Mouse (Mus musculus) lung, embryonic 16.5 days (tissue): Measurements from ENCODE around the gene En2. TPM values are rescaled to one million over a fixed set of nuclear protein-coding genes. Genes with fewer than 3 reads are reported as not detected.
A peak's percentile ranks its signal among the peaks of the same experiment; 100 is the strongest.

Source experiments
- ATAC-seq: fragments of 200-750 bp; cut with Nextera tagmentation; 2 replicates; pipeline ENCODE4 v1.8.0; 2017; ENCODE audit warnings: low read depth, mild to moderate bottlenecking, moderate library complexity
- H3K27ac ChIP-seq: fragments of 300-500 bp; sonication (generic); 2 replicates; pipeline ENCODE4 v1.5.1; 2014; ENCODE audit warnings: mild to moderate bottlenecking, control low read depth, low read length
- H3K27me3 ChIP-seq: fragments of 300-500 bp; sonication (generic); 2 replicates; pipeline ENCODE4 v1.6.1; 2014; ENCODE audit warnings: low read depth, low read length, mixed read lengths; ENCODE audit not compliant: control insufficient read depth, insufficient read depth
- H3K36me3 ChIP-seq: fragments of 300-500 bp; sonication (generic); 2 replicates; pipeline ENCODE4 v1.6.1; 2014; ENCODE audit warnings: low read length; ENCODE audit not compliant: control insufficient read depth, insufficient read depth
- H3K4me1 ChIP-seq: fragments of 300-500 bp; sonication (generic); replicated peaks from 2 replicates; pipeline ENCODE4 v1.6.1; 2014; ENCODE audit warnings: low read length, mixed read lengths; ENCODE audit not compliant: control insufficient read depth, insufficient read depth
- H3K4me2 ChIP-seq: fragments of 300-500 bp; sonication (generic); 2 replicates; pipeline ENCODE4 v1.6.1; 2014; ENCODE audit warnings: low read depth, low read length, control low read depth
- H3K4me3 ChIP-seq: fragments of 300-500 bp; sonication (generic); 2 replicates; pipeline ENCODE4 v1.5.1; 2014; ENCODE audit warnings: mild to moderate bottlenecking, low read length, control low read depth
- H3K9ac ChIP-seq: fragments of 300-500 bp; sonication (generic); 2 replicates; pipeline ENCODE4 v1.6.1; 2014; ENCODE audit warnings: low read length, control low read depth
- H3K9me3 ChIP-seq: fragments of 300-500 bp; sonication (generic); 2 replicates; pipeline ENCODE4 v1.6.1; 2016; ENCODE audit warnings: low read length; ENCODE audit not compliant: control insufficient read depth
- WGBS: fragments of 180-500 bp; shearing (Covaris S2); extraction: QIAGEN DNeasy Blood & Tissue Kit; methylation state at CpG from one replicate; pipeline ENCODE4 v1.1.7; 2014; 5-methylcytosine and 5-hydroxymethylcytosine counted together
- polyA plus RNA-seq: library from polyadenylated mRNA; unstranded; fragments of >200 nt; fragmentation: Nextera tagmentation; extraction: Ambion mirVana; gene quantifications from 2 replicates; pipeline ENCODE4 v1.2.1, GENCODE M21; 2015

Gene En2
- polyA plus RNA-seq = not detected in 2 replicates

DNA sequence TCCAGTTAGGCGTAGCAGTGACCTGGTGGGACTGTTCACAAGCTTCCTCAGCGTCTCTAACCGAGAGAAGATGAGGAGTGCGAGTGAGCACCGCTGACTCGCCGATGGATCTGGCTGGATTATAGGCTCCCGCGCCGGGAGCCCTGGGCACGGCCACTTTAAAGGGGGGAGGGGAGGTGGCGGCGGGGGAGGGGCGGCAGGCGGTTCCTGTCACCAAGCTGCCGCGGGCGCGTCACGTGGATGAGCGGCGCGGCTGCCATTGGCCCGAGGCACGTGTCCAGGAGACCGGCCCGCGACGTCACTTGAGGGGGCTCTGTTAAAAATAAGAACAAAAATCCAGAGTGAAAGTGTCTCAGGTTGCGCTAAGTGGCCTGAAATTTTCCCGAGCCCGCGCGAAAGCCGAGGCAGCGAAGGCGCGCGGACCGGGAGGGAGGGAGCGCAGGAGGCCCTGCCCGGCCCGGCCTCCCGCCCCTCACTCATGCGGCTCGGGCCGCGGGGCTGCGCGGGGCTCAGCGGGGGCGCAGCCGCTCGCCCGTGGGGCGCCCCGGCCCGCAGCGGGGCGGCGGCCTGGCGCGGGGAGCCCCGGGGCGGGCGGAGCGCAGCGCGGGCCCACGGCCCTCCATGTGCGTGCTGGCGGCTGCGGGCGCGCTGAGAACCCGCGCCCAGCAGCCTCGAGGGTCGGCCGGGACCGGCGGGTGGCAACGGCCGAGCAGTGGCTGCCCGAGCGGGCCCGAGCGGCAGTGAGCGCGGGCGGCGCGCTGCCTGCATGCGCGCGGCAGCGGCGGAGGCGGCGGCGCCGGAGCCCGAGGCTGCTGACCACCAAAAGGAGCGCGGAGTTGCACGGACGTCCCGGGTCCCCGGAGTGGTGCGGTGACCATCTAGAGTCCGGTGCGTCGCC, at the start of gene En2:
En2 (plus strand) TSS at position 337 of the 898 bp plus-strand sequence.
- H3K4me3 ChIP-seq = peak within 1 kb of the TSS; percentile 56
- peak within 1 kb of the TSS; percentile 24; the same call in 1 of the 2 replicates for H3K9ac ChIP-seq
- peaks cover 21% of the 10 kb centered on the region for H3K4me1 ChIP-seq
- H3K9me3 ChIP-seq = no peaks in the 10 kb centered on the region
- H3K4me2 ChIP-seq = peak within 1 kb of the TSS; percentile 98
- under 1% methylated on average over 76 of the region's 113 CpGs for WGBS
- H3K27ac ChIP-seq = no peak within 1 kb of the TSS
- ATAC-seq = peak; percentile 79
- H3K36me3 ChIP-seq = no peaks in the 10 kb centered on the region
- peaks cover 93% of the 10 kb centered on the region for H3K27me3 ChIP-seq

DNA sequence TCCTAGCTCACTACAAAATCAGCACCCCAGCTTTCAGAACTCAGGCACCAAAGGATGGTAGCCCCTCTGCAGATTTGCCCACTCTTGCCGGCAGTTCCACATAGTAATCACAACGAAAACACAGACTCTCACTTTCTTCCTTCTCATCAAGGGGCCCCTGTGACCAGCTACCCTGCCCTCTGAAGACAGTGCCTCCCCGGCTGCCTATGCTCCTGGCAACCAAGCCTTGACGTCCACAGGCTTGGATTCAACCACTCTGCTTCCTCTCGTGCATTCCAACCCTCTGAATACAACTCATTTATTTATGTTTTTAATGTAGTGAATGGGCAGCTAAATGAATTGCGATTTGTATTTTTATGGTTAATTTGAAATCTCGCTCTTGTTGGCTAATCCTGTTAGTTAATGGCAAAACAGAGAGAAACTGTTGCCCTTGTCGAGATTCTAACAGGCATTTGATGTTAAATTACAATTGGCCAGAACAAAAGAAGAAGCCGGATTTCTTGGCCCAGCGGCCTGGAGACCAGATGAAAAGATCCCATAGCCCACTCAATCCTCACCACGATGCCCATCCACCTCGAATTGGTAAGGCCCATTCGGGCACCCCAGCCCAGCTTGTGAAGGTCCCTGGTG, 48.1 kb upstream of the En2 start:
- Histone ChIP-seq H3K36me3 (no peaks in the 10 kb centered on the region), H3K27me3 (peaks cover 53% of the 10 kb centered on the region), H3K4me2 (no peak overlapping the region), H3K9ac (no peak overlapping the region), H3K27ac (no peak overlapping the region), H3K9me3 (no peaks in the 10 kb centered on the region), H3K4me1 (peaks cover 5% of the 10 kb centered on the region; the same call in 1 of the 2 replicates), H3K4me3 (no peak overlapping the region)
- ATAC-seq = no peak
- WGBS = 10% methylated on average over 13 of the region's 13 CpGs

DNA sequence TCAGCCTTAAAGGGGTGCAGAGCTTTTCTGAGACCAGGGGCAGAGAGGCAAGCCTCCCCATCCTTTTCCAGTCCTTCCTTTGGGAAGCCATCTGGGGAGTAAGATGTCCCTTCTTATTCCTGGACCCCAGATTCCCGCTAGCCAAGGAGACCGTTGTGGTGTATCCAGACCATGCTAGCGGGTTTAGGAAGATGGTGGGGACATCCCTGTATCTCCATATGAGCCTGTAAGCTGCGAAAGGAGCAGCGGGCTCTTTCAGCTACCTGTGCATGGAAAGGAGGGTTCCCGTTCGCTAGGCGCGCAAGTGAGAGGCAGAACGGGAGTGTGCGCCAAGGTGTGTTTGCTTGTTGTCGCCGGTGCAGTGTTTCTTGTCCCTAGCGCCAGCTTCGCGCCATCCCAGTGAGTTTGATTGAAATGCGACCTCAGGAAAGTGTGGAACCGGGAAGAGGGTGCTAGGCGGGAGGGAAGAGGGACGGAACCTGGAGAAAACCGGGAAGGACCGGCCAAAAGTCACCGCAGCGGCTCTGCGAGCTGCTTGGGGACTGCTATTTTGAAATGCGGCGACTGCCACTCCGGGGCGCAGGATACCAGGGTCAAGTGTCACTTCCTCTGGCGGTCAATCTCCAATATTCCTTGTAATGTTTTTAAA, 47.5 kb upstream of the En2 start:
- H3K9me3 ChIP-seq = no peaks in the 10 kb centered on the region
- H3K9ac ChIP-seq = peak overlapping the region; percentile 19; the same call in 1 of the 2 replicates
- H3K27ac ChIP-seq = no peak overlapping the region
- peaks cover 5% of the 10 kb centered on the region; the same call in 1 of the 2 replicates for H3K4me1 ChIP-seq
- 0 out of 2 replicates have a peak, but pooled peaks have one; percentile 23 for ATAC-seq
- peak overlapping the region; percentile 40 for H3K4me3 ChIP-seq
- WGBS = under 1% methylated on average over 30 of the region's 30 CpGs
- peaks cover 59% of the 10 kb centered on the region for H3K27me3 ChIP-seq
- peak overlapping the region; percentile 59 for H3K4me2 ChIP-seq
- no peaks in the 10 kb centered on the region for H3K36me3 ChIP-seq

- no peak for ATAC-seq
- H3K27me3 ChIP-seq = peaks cover 64% of the 10 kb centered on the region
- WGBS = under 1% methylated on average over 19 of the region's 19 CpGs
Observed at GRCm38 (mm10) chr5:28118531-28118925, 47.0 kb upstream of the En2 start.

DNA sequence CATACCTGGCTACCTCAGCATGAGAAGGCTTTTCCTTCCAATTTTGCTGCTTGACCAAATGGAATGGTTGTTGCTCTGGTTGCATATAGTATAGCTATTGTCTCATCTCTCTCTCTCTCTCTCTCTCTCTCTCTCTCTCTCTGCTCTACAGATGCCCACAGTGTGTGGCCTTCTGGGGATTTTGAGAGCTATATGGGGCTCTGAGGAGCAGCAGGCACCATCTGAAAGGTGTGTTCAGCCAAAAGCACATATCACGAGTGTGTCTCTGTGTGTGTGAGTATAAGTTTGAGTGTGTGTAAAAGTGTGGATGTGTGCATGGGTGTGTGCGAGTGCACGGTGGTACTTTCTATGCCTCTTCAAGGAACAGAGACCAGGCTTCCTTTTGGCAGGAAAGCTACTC, 45.9 kb upstream of the En2 start:
- peaks cover 5% of the 10 kb centered on the region; the same call in 1 of the 2 replicates for H3K4me1 ChIP-seq
- no peaks in the 10 kb centered on the region for H3K36me3 ChIP-seq
- 33% methylated on average over 3 of the region's 3 CpGs for WGBS
- no peak overlapping the region for H3K4me3 ChIP-seq
- H3K27ac ChIP-seq = no peak overlapping the region
- no peak overlapping the region for H3K9ac ChIP-seq
- H3K9me3 ChIP-seq = no peaks in the 10 kb centered on the region
- peaks cover 75% of the 10 kb centered on the region for H3K27me3 ChIP-seq
- no peak overlapping the region for H3K4me2 ChIP-seq
- no peak for ATAC-seq

More at GRCm38 (mm10) chr5:28118531-28118925, 47.0 kb upstream of the En2 start:
- Histone ChIP-seq H3K4me2 (peak overlapping the region; percentile 59), H3K27ac (no peak overlapping the region), H3K4me3 (peak overlapping the region; percentile 40), H3K9ac (peak overlapping the region; percentile 19; the same call in 1 of the 2 replicates), H3K36me3 (no peaks in the 10 kb centered on the region), H3K4me1 (peaks cover 5% of the 10 kb centered on the region; the same call in 1 of the 2 replicates), H3K9me3 (no peaks in the 10 kb centered on the region)

DNA sequence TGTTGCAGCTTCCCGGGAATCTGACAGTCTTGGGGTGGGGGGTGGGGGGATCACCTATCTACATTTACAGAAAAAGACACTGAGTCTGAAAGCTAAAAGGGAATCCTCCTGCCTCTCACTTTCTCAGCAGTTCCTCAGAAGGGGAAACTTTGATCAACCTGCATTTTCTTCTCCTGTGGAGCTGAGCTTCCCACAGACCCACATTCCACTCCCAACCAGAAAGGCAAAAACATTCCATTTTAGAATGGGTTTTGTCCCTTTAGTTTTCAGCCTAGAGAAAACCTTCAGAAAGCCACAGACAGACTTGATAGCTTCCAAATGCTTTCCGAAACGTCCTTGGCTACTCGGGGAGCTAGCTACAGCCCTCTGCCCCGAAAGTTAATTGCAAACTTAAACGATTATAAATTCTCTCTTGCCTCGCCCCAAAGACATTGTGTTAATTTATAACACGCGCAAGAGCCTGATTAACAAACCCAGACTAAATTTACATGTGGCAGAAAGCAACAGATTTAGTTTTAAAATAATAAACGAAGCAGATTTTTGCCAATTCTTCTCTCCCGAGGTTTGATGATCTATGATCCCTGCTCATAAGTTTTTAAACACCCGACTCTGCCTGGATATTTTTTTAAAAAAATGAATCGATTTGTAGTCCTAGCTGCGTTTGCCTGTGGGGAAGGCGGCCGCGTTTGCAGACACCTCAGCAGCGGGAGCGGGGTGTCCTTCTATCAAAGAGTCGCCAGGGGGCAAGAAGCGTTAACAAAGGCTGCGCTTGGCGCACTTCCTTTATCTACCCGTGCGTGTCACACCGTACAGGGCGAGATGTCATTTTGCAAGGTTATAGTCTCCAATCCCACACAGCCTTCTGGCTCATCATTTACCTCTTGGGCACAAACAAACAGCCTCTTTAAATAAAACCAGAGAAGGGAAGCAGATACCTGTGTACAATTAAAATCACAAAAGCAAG, 42.7 kb upstream of the En2 start:
- WGBS = 2% methylated on average over 27 of the region's 27 CpGs
- Histone ChIP-seq H3K27ac (no peak overlapping the region), H3K4me3 (no peak overlapping the region), H3K4me2 (no peak overlapping the region), H3K4me1 (peaks cover 5% of the 10 kb centered on the region; the same call in 1 of the 2 replicates), H3K36me3 (no peaks in the 10 kb centered on the region), H3K9me3 (no peaks in the 10 kb centered on the region), H3K9ac (no peak overlapping the region), H3K27me3 (peaks cover 91% of the 10 kb centered on the region)
- peak; percentile 82 for ATAC-seq

DNA sequence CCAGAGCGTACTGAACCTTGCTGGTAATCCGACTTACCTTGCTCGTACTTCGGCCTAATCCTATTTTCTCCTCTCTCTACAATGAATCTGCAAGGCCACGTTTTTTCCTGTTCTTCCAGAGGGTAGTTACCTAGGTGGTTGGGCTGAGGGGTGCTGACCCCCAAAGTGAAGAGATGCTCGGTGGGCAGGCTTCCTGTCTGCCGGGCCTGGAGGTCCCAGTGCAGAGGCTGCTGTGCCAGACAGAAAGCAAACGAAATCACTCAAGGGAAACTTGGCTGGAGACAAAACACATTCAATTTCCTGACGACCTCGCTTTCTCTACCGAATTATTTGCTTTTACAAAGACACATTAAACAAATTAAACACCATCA, 42.1 kb upstream of the En2 start:
- Histone ChIP-seq H3K4me3 (no peak overlapping the region), H3K4me2 (no peak overlapping the region), H3K27me3 (peaks cover 89% of the 10 kb centered on the region), H3K4me1 (peaks cover 1% of the 10 kb centered on the region; the same call in 1 of the 2 replicates), H3K27ac (no peak overlapping the region), H3K9me3 (no peaks in the 10 kb centered on the region), H3K36me3 (no peaks in the 10 kb centered on the region), H3K9ac (no peak overlapping the region)
- ATAC-seq = no peak
- WGBS = 3% methylated on average over 11 of the region's 11 CpGs
